Mouse (Mus musculus) G1E (cell line): ENCODE data around the gene Tjap1.

Experiments
- CTCF ChIP-seq: IDR thresholded peaks from 2 replicates; pipeline ENCODE4 v1.5.1; 2012; ENCODE audit warnings: low read depth, low read length, inconsistent platforms, mixed read lengths
- GATA1 ChIP-seq: IDR thresholded peaks from 2 replicates; pipeline ENCODE4 v1.6.1; 2012; ENCODE audit warnings: borderline replicate concordance, low read length, inconsistent platforms, mixed read lengths
- POLR2AphosphoS5 ChIP-seq: IDR thresholded peaks from 2 replicates; pipeline ENCODE4 v1.6.1; 2012; ENCODE audit warnings: low read depth, low read length, inconsistent platforms; ENCODE audit not compliant: insufficient replicate concordance
- TAL1 ChIP-seq: conservative IDR thresholded peaks from 2 replicates; pipeline ENCODE4 v1.6.1; 2012; ENCODE audit warnings: low read depth, low read length, inconsistent platforms, mixed read lengths

DNA sequence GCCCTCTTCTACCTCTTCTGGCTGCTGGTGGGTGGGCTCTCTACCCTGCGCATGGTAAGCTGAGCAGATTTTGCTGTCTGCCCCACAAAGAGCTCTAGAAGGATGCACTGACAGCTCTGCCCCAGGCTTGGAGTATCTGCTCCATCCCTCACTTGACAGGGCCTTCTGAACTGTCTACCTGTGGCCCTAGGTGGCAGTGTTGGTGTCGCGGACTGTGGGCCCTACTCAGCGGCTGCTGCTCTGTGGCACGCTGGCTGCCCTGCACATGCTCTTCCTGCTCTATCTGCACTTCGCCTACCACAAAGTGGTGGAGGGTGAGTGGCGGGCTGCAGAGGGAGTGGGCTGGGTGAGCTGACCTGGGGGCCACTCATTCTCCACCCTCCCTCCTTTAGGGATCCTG, 31.7 kb downstream of the Tjap1 start:
- no peak for TF ChIP-seq CTCF
- TF ChIP-seq GATA1: no peak
- TF ChIP-seq TAL1: no peak
- no peak for TF ChIP-seq POLR2AphosphoS5
